Mouse (Mus musculus) spleen, adult 2 months (tissue): ENCODE measurements around the gene Wdr27. TPM values are rescaled to one million over a fixed set of nuclear protein-coding genes. Genes with fewer than 3 reads are reported as not detected.
A peak's percentile ranks its signal among the peaks of the same experiment; 100 is the strongest.
"Not testable (repeated sequence)": the region's sequence is repeated elsewhere in the genome, so short reads cannot be mapped to it uniquely, and the experiment has no call there.

ENCODE experiments used
- DNase-seq, 2 experiments: peaks; one replicate each; pipeline versions ENCODE4 v3.0.0 to v3.0.0-alpha.2; 2012 to 2021; ENCODE audit warnings: low spot score in 2 of 2, low read depth in 1 of 2
- H3K27ac ChIP-seq: fragments of 200-500 bp; 2 replicates; pipeline ENCODE4 v1.5.1; 2012; ENCODE audit warnings: low read length, inconsistent platforms; ENCODE audit not compliant: insufficient read depth
- H3K27me3 ChIP-seq: fragments of 200-500 bp; 2 replicates; pipeline ENCODE4 v1.6.1; 2012; ENCODE audit warnings: mild to moderate bottlenecking, moderate library complexity, low read length, inconsistent platforms; ENCODE audit not compliant: control insufficient read depth, insufficient read depth
- H3K36me3 ChIP-seq: fragments of 200-500 bp; 2 replicates; pipeline ENCODE4 v1.6.1; 2012; ENCODE audit warnings: mild to moderate bottlenecking, low read length, inconsistent platforms; ENCODE audit not compliant: control insufficient read depth, insufficient read depth
- H3K4me1 ChIP-seq: fragments of 200-500 bp; 2 replicates; pipeline ENCODE4 v1.6.1; 2011; ENCODE audit warnings: inconsistent platforms; ENCODE audit not compliant: control insufficient read depth, insufficient read depth, insufficient read length
- H3K4me3 ChIP-seq: fragments of 200-500 bp; 2 replicates; pipeline ENCODE4 v1.5.1; 2011; ENCODE audit warnings: mild to moderate bottlenecking, inconsistent platforms; ENCODE audit not compliant: insufficient read depth, insufficient read length; ENCODE audit errors: extremely low read depth
- CTCF ChIP-seq: fragments of 200-500 bp; IDR thresholded peaks from 2 replicates; pipeline ENCODE4 v1.5.1; 2011; ENCODE audit warnings: mild to moderate bottlenecking, inconsistent platforms; ENCODE audit not compliant: insufficient read depth, insufficient read length, insufficient replicate concordance; ENCODE audit errors: extremely low read depth
- POLR2A ChIP-seq: fragments of 200-500 bp; IDR thresholded peaks from 2 replicates; pipeline ENCODE4 v1.6.1; 2011; ENCODE audit warnings: low read depth, low read length, inconsistent platforms
- WGBS: fragments of 180-500 bp; shearing (Covaris S2); methylation state at CpG from one replicate; pipeline ENCODE4 v1.1.7; 2018; 5-methylcytosine and 5-hydroxymethylcytosine counted together
- polyA plus RNA-seq: library from polyadenylated mRNA; depleted of rRNA; stranded (reverse); fragments of >200 nt; gene quantifications from 2 replicates; pipeline ENCODE4 v1.2.3, GENCODE M21; 2012; rRNA removed

Gene Wdr27
- 0.65 and 0.81 TPM in 2 replicates for polyA plus RNA-seq

- Histone ChIP-seq H3K27ac (peak within 1 kb of the TSS; percentile 65), H3K4me3 (peak within 1 kb of the TSS; percentile 84), H3K36me3 (0 out of 2 replicates have a peak, but pooled peaks cover 2% of the 10 kb centered on the region), H3K27me3 (no peaks in the 10 kb centered on the region), H3K4me1 (peaks cover 3% of the 10 kb centered on the region; the same call in 1 of the 2 replicates)
- peak; percentile 92 to 97 for DNase-seq
- WGBS, result under 1% methylated on average over 54 of the region's 54 CpGs
- TF ChIP-seq CTCF (no peak), POLR2A (no peak; the same call in 1 of the 2 replicates)
Measured at GRCm38 (mm10) chr17:14943009-14943728, at the start of gene Wdr27, which contains the start of gene 1600012H06Rik. TSS of gene Wdr27 (minus strand) at chr17:14943158. TSS of gene 1600012H06Rik (plus strand) at chr17:14943184.

- WGBS, result no CpG with 5 or more reads among the region's 98 CpGs
- H3K4me3 ChIP-seq, H3K27me3 ChIP-seq: not testable (repeated sequence)
Measured at GRCm38 (mm10) chr17:14992522-14993138, 49.7 kb upstream of the Wdr27 start.

GRCm38 (mm10) chr17:14990116-14990702 is 47.3 kb upstream of the Wdr27 start:
- not testable (repeated sequence) for H3K27ac ChIP-seq, H3K4me1 ChIP-seq, H3K4me3 ChIP-seq, H3K36me3 ChIP-seq, H3K27me3 ChIP-seq, DNase-seq
- 90% methylated on average over 4 of the region's 5 CpGs for WGBS

More at GRCm38 (mm10) chr17:14992522-14993138, 49.7 kb upstream of the Wdr27 start:
- not testable (repeated sequence) for H3K4me1 ChIP-seq, DNase-seq, H3K27ac ChIP-seq, H3K36me3 ChIP-seq

GRCm38 (mm10) chr17:14978362-14979038 is 35.5 kb upstream of the Wdr27 start, which contains the start of the genes 9030025P20Rik and Gm3417:
TSS of gene 9030025P20Rik (plus strand) at chr17:14978468.
TSS of gene Gm3417 (minus strand) at chr17:14978790.
- H3K4me1 ChIP-seq, H3K4me3 ChIP-seq, H3K27ac ChIP-seq, H3K36me3 ChIP-seq, DNase-seq, H3K27me3 ChIP-seq: not testable (repeated sequence)
- WGBS, result no CpG with 5 or more reads among the region's 60 CpGs

- WGBS, result 1% methylated on average over 4 of the region's 7 CpGs
- not testable (repeated sequence) for H3K4me1 ChIP-seq, H3K4me3 ChIP-seq, H3K27ac ChIP-seq, H3K36me3 ChIP-seq, H3K27me3 ChIP-seq, DNase-seq
Measured at GRCm38 (mm10) chr17:14977718-14978361, 34.9 kb upstream of the Wdr27 start.

GRCm38 (mm10) chr17:14968373-14968913 is 25.5 kb upstream of the Wdr27 start:
- DNase-seq, H3K36me3 ChIP-seq, H3K4me3 ChIP-seq, H3K27me3 ChIP-seq, H3K4me1 ChIP-seq, H3K27ac ChIP-seq: not testable (repeated sequence)
- WGBS, result no CpG with 5 or more reads among the region's 6 CpGs

GRCm38 (mm10) chr17:14961557-14962154 is 18.7 kb upstream of the Wdr27 start:
- not testable (repeated sequence) for DNase-seq, H3K27ac ChIP-seq, H3K4me3 ChIP-seq, H3K4me1 ChIP-seq, H3K27me3 ChIP-seq, H3K36me3 ChIP-seq
- WGBS, result no CpG with 5 or more reads among the region's 44 CpGs

- DNase-seq, result peak in 1 of 2 experiments; percentile 27
- not testable (repeated sequence) for H3K27me3 ChIP-seq, H3K27ac ChIP-seq, H3K36me3 ChIP-seq, H3K4me1 ChIP-seq
- WGBS, result 3% methylated on average over 52 of the region's 100 CpGs
- H3K4me3 ChIP-seq, result peak within 1 kb of the TSS; percentile 63
Measured at GRCm38 (mm10) chr17:14960951-14961556, 18.1 kb upstream of the Wdr27 start, which contains the start of gene Phf10. TSS of gene Phf10 (minus strand) at chr17:14961273.
